Mouse (Mus musculus): Measurements from ENCODE around the gene Fam181a. TPM values are rescaled to one million over a fixed set of nuclear protein-coding genes. Genes with fewer than 3 reads are reported as not detected.

The Fam181a gene
- polyA plus RNA-seq, 2 experiments: 0.16 TPM; not detected in 1

DNA sequence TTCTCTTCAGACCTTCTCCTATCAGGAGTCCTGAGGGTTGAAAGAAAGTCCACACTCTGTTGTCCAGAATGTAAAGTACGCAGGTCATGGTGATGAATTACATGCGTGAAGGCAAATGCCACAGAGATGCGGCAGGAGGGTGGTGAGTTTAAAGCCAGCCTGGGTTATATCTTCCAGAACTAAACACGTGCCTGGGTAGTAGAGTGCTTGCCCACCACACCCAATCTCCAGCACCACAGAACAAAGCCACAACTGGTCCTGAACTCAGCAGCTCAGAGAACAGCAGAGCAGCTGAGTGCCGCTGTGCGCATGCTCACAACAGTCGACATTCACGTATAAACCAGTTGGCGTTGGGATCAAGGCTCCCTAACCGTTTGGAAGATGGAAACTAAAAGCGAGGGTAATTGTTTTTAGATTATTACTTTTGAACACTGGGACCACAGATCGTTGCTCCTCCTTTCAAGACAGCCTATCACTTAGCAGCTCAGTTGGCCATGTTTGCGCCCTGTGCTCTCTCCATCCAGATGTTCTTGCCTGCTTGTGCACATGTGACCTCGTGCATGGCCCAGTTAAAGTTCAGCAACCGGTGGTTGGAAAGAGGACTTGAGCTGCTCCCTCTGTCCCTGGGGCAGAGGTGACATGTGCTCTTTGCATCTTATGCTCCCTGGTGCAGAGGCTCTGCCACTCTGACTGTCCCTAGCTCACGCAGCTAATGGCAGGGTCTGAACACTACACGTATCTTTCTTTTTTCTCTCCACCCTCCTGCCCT lies 50.9 kb downstream of the Fam181a start:
- no peaks in the 10 kb centered on the region for H3K27me3 ChIP-seq (ENCODE audit: control insufficient read depth, insufficient read depth, low read length)
- ATAC-seq (ENCODE audit: low FRiP score, low read depth) (no peak), DNase-seq (ENCODE audit: low spot score) (no peak)
- H3K4me2 ChIP-seq (replicated peaks; ENCODE audit: low read depth, low read length, severe bottlenecking): no peak overlapping the region
- no peaks in the 10 kb centered on the region for H3K36me3 ChIP-seq (ENCODE audit: control insufficient read depth, insufficient read depth, low read length)
- no peaks in the 10 kb centered on the region for H3K4me1 ChIP-seq (ENCODE audit: control insufficient read depth, insufficient read depth, low read length)
- no peaks in the 10 kb centered on the region for H3K9me3 ChIP-seq (ENCODE audit: control insufficient read depth, low read length)
- no peak overlapping the region for H3K27ac ChIP-seq (replicated peaks; ENCODE audit: low read depth, low read length)
- no peak for TF ChIP-seq POLR2A (IDR thresholded peaks at IDR 0.05; ENCODE audit: borderline replicate concordance, extremely low read depth, insufficient read depth, insufficient read length)
- no peak overlapping the region for H3K4me3 ChIP-seq (replicated peaks; ENCODE audit: low read length)
- WGBS: 80% methylated on average over 17 of the region's 17 CpGs
- H3K9ac ChIP-seq (ENCODE audit: low read depth, low read length, severe bottlenecking): no peak overlapping the region

DNA sequence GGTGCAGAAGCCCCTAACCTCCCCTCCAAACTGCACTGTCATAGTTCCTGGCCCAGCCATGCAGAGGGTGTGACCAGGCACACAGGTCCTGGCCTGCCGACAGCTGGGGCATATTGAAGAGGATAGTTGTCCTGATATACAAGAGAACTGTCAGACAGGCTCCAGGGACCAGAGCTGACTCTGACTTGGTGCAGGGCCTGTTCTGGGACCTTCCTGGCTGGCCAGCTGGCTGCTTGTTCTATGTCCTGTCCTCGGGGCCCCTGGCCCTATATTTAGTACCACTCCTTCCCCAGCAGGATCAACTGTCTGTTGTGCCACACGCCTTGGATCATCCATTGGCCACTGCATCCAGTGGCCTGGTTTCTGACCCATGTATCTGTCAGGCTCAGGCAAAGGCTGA lies 51.6 kb downstream of the Fam181a start:
- Histone ChIP-seq H3K4me1 (ENCODE audit: control insufficient read depth, insufficient read depth, low read length) (no peaks in the 10 kb centered on the region), H3K9me3 (ENCODE audit: control insufficient read depth, low read length) (no peaks in the 10 kb centered on the region), H3K4me3 (replicated peaks; ENCODE audit: low read length) (no peak overlapping the region), H3K36me3 (ENCODE audit: control insufficient read depth, insufficient read depth, low read length) (no peaks in the 10 kb centered on the region), H3K27me3 (ENCODE audit: control insufficient read depth, insufficient read depth, low read length) (no peaks in the 10 kb centered on the region), H3K9ac (ENCODE audit: low read depth, low read length, severe bottlenecking) (no peak overlapping the region), H3K27ac (replicated peaks; ENCODE audit: low read depth, low read length) (no peak overlapping the region), H3K4me2 (replicated peaks; ENCODE audit: low read depth, low read length, severe bottlenecking) (no peak overlapping the region)
- no peak for DNase-seq (ENCODE audit: low spot score)
- ATAC-seq (ENCODE audit: low FRiP score, low read depth): no peak
- WGBS: 70% methylated on average over 3 of the region's 3 CpGs
- TF ChIP-seq POLR2A (IDR thresholded peaks at IDR 0.05; ENCODE audit: borderline replicate concordance, extremely low read depth, insufficient read depth, insufficient read length): no peak

Other genes with a start within 250 kb of the Fam181a start
- 1.5 and 1.6 TPM in 2 replicates for gene Prima1, start 68.8 kb upstream of the Fam181a start, polyA plus RNA-seq (2012; rRNA removed)
- 0.48 and 0.53 TPM in 2 replicates for gene Prima1, start 68.8 kb upstream of the Fam181a start, polyA plus RNA-seq (2014; fragmentation: Nextera tagmentation; extraction: Ambion mirVana)
- 13.8 and 18.2 TPM in 2 replicates for gene Asb2, start 45.0 kb downstream of the Fam181a start, polyA plus RNA-seq (2012; rRNA removed)
- 7.4 and 11.7 TPM in 2 replicates for gene Asb2, start 45.0 kb downstream of the Fam181a start, polyA plus RNA-seq (2014; fragmentation: Nextera tagmentation; extraction: Ambion mirVana)
- 9.5 and 10.5 TPM in 2 replicates for gene Otub2, start 77.7 kb downstream of the Fam181a start, polyA plus RNA-seq (2012; rRNA removed)
- gene Otub2, start 77.7 kb downstream of the Fam181a start, polyA plus RNA-seq (2014; fragmentation: Nextera tagmentation; extraction: Ambion mirVana): 13.2 and 14.0 TPM in 2 replicates
- gene 9330161L09Rik, start 96.8 kb downstream of the Fam181a start, polyA plus RNA-seq (2012; rRNA removed): 0.47 and 1.0 TPM in 2 replicates
- gene 9330161L09Rik, start 96.8 kb downstream of the Fam181a start, polyA plus RNA-seq (2014; fragmentation: Nextera tagmentation; extraction: Ambion mirVana): 0.32 and 0.68 TPM in 2 replicates
- gene Ddx24, start 114.9 kb downstream of the Fam181a start, polyA plus RNA-seq (2012; rRNA removed): 44.1 and 53.2 TPM in 2 replicates
- gene Ddx24, start 114.9 kb downstream of the Fam181a start, polyA plus RNA-seq (2014; fragmentation: Nextera tagmentation; extraction: Ambion mirVana): 81.5 and 91.3 TPM in 2 replicates
- 87.1 and 100 TPM in 2 replicates for gene Ifi27, start 123.2 kb downstream of the Fam181a start, polyA plus RNA-seq (2012; rRNA removed)
- 49.5 and 50.5 TPM in 2 replicates for gene Ifi27, start 123.2 kb downstream of the Fam181a start, polyA plus RNA-seq (2014; fragmentation: Nextera tagmentation; extraction: Ambion mirVana)
- gene Ifi27l2a, start 132.7 kb downstream of the Fam181a start, polyA plus RNA-seq (2012; rRNA removed): 10.2 and 14.8 TPM in 2 replicates
- gene Ifi27l2a, start 132.7 kb downstream of the Fam181a start, polyA plus RNA-seq (2014; fragmentation: Nextera tagmentation; extraction: Ambion mirVana): 12.3 and 14.0 TPM in 2 replicates
- not detected in 2 replicates for gene Ifi27l2b, start 146.2 kb downstream of the Fam181a start, polyA plus RNA-seq (2012; rRNA removed)
- gene Ifi27l2b, start 146.2 kb downstream of the Fam181a start, polyA plus RNA-seq (2014; fragmentation: Nextera tagmentation; extraction: Ambion mirVana): not detected in 2 replicates
- 1.4 and 1.9 TPM in 2 replicates for gene Ppp4r4, start 221.3 kb downstream of the Fam181a start, polyA plus RNA-seq (2012; rRNA removed)
- 0.62 and 1.2 TPM in 2 replicates for gene Ppp4r4, start 221.3 kb downstream of the Fam181a start, polyA plus RNA-seq (2014; fragmentation: Nextera tagmentation; extraction: Ambion mirVana)

All from limb, embryonic 14.5 days (tissue).